Mouse (Mus musculus) kidney, adult 11 months (tissue): ENCODE measurements around the gene Lpar1.

Experiments used
- DNase-seq: peaks from one replicate; pipeline ENCODE4 v3.0.0; 2022

Lpar1 gene

GRCm38 (mm10) chr4:58506539-58507527 is 46.9 kb downstream of the Lpar1 start:
- no peak for DNase-seq

DNA sequence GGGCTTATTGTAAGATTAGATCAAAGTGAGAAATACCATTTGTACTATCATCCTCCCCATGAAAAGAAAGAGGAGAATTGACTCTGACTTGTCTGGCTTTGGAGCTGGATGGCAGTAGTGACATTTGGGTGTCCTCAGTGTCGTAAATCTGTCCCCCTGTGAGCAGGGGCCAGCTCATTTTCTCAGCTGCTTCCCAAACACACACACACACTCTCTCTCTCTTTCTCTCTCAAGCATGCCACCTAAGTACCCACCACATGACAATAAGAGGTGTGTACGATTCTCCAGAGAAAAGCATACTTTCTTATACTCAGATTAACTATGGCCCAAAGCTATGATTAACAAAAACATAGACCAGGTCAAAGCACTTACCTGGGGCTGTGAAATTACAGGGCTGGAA is 49.4 kb downstream of the Lpar1 start:
- DNase-seq = no peak

DNA sequence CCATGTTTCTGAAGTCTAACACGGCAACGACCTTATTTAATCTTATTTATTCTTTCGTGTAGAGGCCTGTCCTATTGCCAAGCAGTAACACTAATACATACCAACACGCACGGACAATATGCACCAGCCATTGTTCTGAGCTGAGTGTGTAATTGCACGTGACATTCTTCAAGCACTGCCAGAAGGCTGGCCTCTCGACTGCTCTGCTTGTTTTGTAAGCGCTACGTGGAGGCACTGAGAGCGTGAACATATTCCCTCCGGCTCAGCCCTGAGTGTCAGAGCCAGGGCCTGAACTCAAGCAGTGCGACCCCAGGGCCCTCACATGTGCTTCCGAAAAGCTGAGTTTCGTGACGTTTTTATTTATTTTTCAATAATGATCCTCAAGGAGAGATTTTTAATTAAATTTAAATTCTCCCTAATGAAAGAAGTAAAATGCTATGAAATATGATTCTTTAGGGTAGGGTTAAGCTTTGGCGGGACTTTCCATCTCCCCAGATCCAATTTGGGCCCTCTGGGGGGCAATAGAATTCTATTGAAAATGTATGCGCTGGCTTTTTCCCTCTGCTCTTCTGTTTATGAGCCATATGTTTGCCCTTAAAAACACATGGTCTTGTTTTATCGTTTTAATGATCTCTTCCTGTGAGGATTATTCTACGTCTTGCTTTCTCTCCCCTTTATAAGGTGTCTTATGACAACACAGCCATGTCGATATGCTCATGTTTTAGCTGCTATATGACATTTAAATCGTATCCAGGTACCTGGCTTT is 52.5 kb downstream of the Lpar1 start:
- DNase-seq = no peak

GRCm38 (mm10) chr4:58499831-58500230 is 53.9 kb downstream of the Lpar1 start:
- DNase-seq = no peak

GRCm38 (mm10) chr4:58499241-58499640 is 54.5 kb downstream of the Lpar1 start:
- DNase-seq = no peak

- no peak for DNase-seq
These were observed 55.0 kb downstream of the Lpar1 start for GRCm38 (mm10) chr4:58498734-58499133.

- no peak for DNase-seq
These were observed 56.4 kb downstream of the Lpar1 start for GRCm38 (mm10) chr4:58497284-58497683.

DNA sequence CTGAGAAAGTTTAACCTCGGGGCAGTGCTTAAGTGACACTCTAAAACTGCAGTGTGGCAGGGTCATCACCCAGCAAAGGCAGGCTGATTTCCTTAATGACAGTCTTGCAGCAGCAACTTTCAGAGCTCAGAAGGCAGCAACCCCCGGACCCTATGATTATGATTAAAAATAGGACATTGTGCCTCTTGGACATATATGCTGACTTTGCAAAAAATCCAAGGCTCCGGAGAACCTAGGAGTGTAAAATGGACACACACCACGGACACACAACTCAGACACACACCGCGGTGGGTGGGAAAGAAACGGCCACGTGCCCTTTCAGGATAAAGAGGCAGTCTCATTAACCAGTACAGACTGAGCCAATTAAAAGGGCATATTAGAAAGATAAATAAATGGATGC is 57.0 kb downstream of the Lpar1 start:
- DNase-seq = no peak

DNA sequence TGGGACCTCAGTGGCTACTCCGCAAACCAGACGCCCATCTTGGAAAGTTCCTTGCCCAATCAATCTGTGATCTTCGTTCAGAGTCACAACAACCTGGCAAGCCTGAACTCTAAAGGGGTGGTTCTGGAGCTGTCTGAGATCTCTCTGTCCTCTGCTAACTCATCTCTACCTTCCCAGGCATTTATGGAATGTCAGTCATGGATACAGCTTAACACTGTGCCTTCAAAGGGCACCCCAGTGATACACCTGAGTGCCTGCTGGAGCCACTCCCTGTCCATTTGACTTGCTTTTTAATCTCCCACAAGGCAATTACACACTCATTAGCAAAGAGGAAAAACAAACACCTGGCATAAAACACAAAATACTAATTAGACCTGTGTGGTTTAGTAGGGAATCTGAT is 62.0 kb downstream of the Lpar1 start:
- no peak for DNase-seq

DNA sequence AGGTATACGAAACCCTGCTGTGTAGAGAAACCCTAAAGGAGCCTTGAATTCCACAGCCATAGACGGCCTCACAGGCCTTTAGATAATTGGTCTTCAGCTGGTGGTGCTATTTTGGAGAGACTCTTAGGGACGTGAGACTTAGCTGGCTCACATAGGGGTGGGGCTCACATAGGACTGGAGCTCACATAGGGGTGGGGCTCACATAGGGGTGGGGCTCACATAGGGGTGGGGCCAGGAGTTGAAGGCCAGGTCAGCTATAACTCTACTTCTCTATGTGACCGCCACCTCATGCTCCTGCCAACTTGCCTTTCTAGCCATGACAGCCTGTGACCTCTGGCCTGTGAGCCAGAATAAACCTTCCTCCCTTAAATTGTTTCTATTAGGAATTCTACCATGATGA is 63.3 kb downstream of the Lpar1 start:
- no peak for DNase-seq

- no peak for DNase-seq
These were observed 75.1 kb downstream of the Lpar1 start for GRCm38 (mm10) chr4:58478564-58478963.

- no peak for DNase-seq
These were observed 76.0 kb downstream of the Lpar1 start for GRCm38 (mm10) chr4:58477691-58478090.

GRCm38 (mm10) chr4:58471203-58471910 is 82.3 kb downstream of the Lpar1 start:
- no peak for DNase-seq

DNA sequence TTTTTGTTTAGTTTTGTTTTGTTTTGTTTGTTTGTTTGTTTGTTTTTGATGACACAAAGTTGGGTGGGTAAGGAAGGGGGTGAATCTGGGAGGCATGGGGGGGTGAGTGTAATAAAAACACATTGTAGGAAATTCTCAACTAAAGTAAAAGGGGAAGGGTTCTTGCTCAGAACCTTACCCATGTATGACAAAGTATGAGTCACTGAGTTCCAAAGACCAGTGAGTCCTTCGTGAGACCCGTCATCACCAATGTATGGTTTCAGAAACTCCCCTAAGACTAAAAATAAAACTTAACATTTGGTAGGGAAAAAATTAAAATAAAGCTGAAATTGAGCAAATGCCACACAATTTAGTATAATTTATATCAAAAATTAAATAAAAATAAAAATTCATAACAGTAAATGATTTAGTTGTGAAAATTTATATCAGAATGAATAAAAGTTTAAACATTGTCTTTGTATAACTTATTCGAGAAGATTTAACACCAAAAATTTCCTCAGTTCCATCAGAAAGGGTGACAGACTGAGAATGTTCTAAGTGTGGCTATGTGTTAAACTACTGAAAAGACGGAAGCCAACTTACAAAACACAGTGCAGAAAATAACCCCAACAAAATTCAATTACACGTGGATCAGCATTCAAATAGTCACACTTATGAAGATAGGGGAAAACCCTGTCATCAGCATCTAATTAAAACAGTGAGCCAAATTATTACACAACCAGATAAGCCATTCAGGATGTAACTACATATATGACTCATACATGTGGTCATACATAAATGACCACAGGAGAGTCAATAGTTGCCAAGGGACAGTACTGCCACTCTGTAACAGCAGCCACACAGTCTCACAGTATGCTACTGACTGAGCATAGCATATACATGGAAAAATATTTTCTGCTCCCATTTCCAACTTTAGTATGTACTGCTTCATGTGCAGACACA is 83.8 kb downstream of the Lpar1 start:
- no peak for DNase-seq

- DNase-seq = no peak
These were observed 84.7 kb downstream of the Lpar1 start for GRCm38 (mm10) chr4:58469035-58469434.

DNA sequence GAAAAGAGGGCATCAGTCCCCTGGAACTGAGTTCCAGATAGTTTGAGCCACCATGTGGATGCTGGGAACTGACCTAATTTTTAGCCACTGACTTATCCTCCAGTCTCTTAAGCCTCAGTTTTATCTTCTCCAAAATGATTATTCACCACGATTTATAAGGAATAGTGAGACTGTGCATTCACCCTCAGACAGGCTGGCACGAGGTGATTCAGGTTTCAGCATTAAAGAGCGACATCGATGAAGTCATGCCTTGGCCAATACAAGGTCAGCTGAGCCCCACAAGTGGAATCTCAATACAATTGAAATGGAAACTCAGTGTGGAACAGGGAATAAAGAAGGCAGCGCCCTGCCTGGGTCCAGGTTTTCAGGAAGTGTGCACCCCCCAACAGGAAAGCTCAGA is 88.1 kb downstream of the Lpar1 start:
- DNase-seq = no peak

- DNase-seq = no peak
These were observed 89.1 kb downstream of the Lpar1 start for GRCm38 (mm10) chr4:58464390-58465164.

DNA sequence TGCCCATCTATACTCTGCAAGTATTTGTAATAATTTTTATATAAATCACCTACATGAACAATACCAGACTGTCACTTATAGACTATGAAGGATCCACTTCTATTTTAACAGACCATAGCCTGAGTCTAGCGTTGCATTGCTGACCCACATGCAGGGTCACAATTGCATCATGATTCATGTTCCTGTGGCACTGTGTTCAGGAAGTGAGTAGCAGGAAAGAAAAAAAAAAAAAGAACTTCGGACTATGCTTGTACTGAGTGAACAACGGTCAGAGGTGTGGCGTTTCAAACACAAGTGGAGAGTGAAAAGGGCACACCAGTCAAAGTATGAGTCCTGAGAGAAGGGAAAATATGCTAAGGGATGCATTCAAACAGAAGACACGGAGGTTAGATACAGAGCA is 90.7 kb downstream of the Lpar1 start:
- DNase-seq = no peak

- no peak for DNase-seq
These were observed 91.1 kb downstream of the Lpar1 start for GRCm38 (mm10) chr4:58462586-58462985.

DNA sequence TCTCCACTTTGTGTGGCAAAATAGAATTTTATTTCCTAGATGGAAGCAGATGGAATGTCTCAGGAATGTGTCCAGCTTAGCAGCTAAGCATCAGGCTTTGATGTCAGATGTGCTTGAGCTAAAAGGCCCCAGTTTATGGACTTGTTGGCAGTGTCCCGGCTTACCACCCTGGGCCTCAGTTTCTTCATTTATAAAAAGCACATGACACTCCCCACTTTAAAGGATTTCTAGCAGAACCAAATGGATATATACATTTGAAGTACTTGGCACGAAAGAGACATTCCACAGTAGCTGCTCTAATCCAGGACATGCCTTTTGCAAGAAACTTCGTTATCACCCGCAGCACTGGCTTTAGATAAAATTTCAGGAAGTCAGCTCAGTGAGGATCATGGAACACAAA is 100.4 kb downstream of the Lpar1 start:
- DNase-seq = no peak

- no peak for DNase-seq
These were observed 104.9 kb downstream of the Lpar1 start for GRCm38 (mm10) chr4:58448825-58449224.
